Mouse (Mus musculus) megakaryocyte, embryonic 14.5 days (primary cell): ENCODE data around the gene Gm6169.

Experiments used
- FLI1 ChIP-seq: IDR thresholded peaks from 2 replicates; pipeline ENCODE4 v1.6.1; 2012; ENCODE audit warnings: low read length, inconsistent platforms, mixed read lengths
- GATA1 ChIP-seq: IDR thresholded peaks from 3 replicates; pipeline ENCODE4 v1.6.1; 2012; ENCODE audit warnings: mixed read lengths, low read length, inconsistent platforms, borderline replicate concordance

DNA sequence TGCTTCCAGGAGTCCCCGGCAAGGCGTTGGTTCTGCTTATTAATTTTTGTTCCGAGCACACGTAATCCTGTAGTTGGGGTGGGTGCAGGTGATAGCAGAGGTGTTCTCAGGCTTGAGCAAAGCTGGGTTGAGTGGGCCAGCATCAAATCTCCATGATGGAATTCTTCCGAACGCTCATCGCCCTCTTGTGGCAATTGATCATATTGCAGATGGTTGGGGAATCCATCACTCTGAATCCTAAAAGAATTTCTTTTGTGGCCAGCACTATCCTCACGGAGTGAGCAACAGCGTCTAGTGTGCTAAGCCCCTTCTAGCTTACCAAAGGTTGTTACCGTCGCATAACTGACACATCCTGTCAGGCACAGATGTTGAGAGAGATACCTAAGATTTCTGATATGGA lies 46.4 kb downstream of the Gm6169 start:
- TF ChIP-seq GATA1 (no peak), FLI1 (no peak)
